Mouse (Mus musculus): ENCODE results near the gene Bicdl2.

Bicdl2 gene

GRCm38 (mm10) chr17:23717003-23717402 lies 56.7 kb downstream of the Bicdl2 start:
- DNase-seq (ENCODE audit: low spot score) = no peak
